Mouse (Mus musculus): Measurements from ENCODE around the gene Gpr107. TPM values are rescaled to one million over a fixed set of nuclear protein-coding genes. Genes with fewer than 3 reads are reported as not detected.

Gene Gpr107
- polyA plus RNA-seq, 1 experiment from 2014 or later: 23.6 TPM

- Histone ChIP-seq H3K9ac (no peak overlapping the region), H3K4me1 (ENCODE audit: insufficient read depth) (no peaks in the 10 kb centered on the region), H3K4me2 (no peak overlapping the region), H3K27me3 (ENCODE audit: insufficient read depth, low read length) (no peaks in the 10 kb centered on the region), H3K27ac (ENCODE audit: low read depth) (no peak overlapping the region), H3K4me3 (ENCODE audit: low read depth, low read length) (no peak overlapping the region), H3K36me3 (ENCODE audit: insufficient read depth) (peaks cover 19% of the 10 kb centered on the region; the same call in 1 of the 2 replicates), H3K9me3 (ENCODE audit: low read depth, low read length) (no peaks in the 10 kb centered on the region)
- WGBS: 80% methylated on average over 4 of the region's 4 CpGs
- DNase-seq (no peak), ATAC-seq (ENCODE audit: insufficient read depth) (no peak)
- no peak for TF ChIP-seq CTCF (IDR thresholded peaks at IDR 0.05; ENCODE audit: low read depth)
Measured at GRCm38 (mm10) chr2:31202956-31203355, 50.8 kb downstream of the Gpr107 start.

- DNase-seq (no peak), ATAC-seq (ENCODE audit: insufficient read depth) (no peak)
- H3K27ac ChIP-seq (ENCODE audit: low read depth): no peak overlapping the region
- no peaks in the 10 kb centered on the region for H3K4me1 ChIP-seq (ENCODE audit: insufficient read depth)
- no peaks in the 10 kb centered on the region for H3K9me3 ChIP-seq (ENCODE audit: low read depth, low read length)
- peaks cover 24% of the 10 kb centered on the region for H3K36me3 ChIP-seq (ENCODE audit: insufficient read depth)
- 73% methylated on average over 5 of the region's 5 CpGs for WGBS
- no peak overlapping the region for H3K9ac ChIP-seq
- no peak overlapping the region for H3K4me3 ChIP-seq (ENCODE audit: low read depth, low read length)
- TF ChIP-seq CTCF (IDR thresholded peaks at IDR 0.05; ENCODE audit: low read depth): no peak
- no peak overlapping the region for H3K4me2 ChIP-seq
- no peaks in the 10 kb centered on the region for H3K27me3 ChIP-seq (ENCODE audit: insufficient read depth, low read length)
Measured at GRCm38 (mm10) chr2:31204677-31205076, 52.6 kb downstream of the Gpr107 start.

GRCm38 (mm10) chr2:31206211-31206610 is 54.1 kb downstream of the Gpr107 start:
- H3K27ac ChIP-seq (ENCODE audit: low read depth): no peak overlapping the region
- DNase-seq (no peak), ATAC-seq (ENCODE audit: insufficient read depth) (no peak)
- no peaks in the 10 kb centered on the region for H3K4me1 ChIP-seq (ENCODE audit: insufficient read depth)
- H3K9me3 ChIP-seq (ENCODE audit: low read depth, low read length): no peaks in the 10 kb centered on the region
- H3K27me3 ChIP-seq (ENCODE audit: insufficient read depth, low read length): no peaks in the 10 kb centered on the region
- H3K4me3 ChIP-seq (ENCODE audit: low read depth, low read length): no peak overlapping the region
- H3K9ac ChIP-seq: no peak overlapping the region
- H3K36me3 ChIP-seq (ENCODE audit: insufficient read depth): peaks cover 34% of the 10 kb centered on the region
- 77% methylated on average over 4 of the region's 4 CpGs for WGBS
- TF ChIP-seq CTCF (IDR thresholded peaks at IDR 0.05; ENCODE audit: low read depth): no peak
- H3K4me2 ChIP-seq: no peak overlapping the region

- H3K4me1 ChIP-seq (ENCODE audit: insufficient read depth): no peaks in the 10 kb centered on the region
- 68% methylated on average over 8 of the region's 8 CpGs for WGBS
- H3K9ac ChIP-seq: no peak overlapping the region
- no peaks in the 10 kb centered on the region for H3K27me3 ChIP-seq (ENCODE audit: insufficient read depth, low read length)
- DNase-seq: no peak
- no peaks in the 10 kb centered on the region for H3K9me3 ChIP-seq (ENCODE audit: low read depth, low read length)
- H3K36me3 ChIP-seq (ENCODE audit: insufficient read depth): peaks cover 31% of the 10 kb centered on the region
- TF ChIP-seq CTCF (IDR thresholded peaks at IDR 0.05; ENCODE audit: low read depth): no peak
- ATAC-seq (ENCODE audit: insufficient read depth): no peak
- H3K4me3 ChIP-seq (ENCODE audit: low read depth, low read length): no peak overlapping the region
- no peak overlapping the region for H3K4me2 ChIP-seq
- no peak overlapping the region for H3K27ac ChIP-seq (ENCODE audit: low read depth)
Measured at GRCm38 (mm10) chr2:31206882-31207281, 54.8 kb downstream of the Gpr107 start.

- Histone ChIP-seq H3K4me3 (ENCODE audit: low read depth, low read length) (no peak overlapping the region), H3K4me1 (ENCODE audit: insufficient read depth) (no peaks in the 10 kb centered on the region), H3K9me3 (ENCODE audit: low read depth, low read length) (no peaks in the 10 kb centered on the region), H3K27ac (ENCODE audit: low read depth) (no peak overlapping the region), H3K36me3 (ENCODE audit: insufficient read depth) (peaks cover 33% of the 10 kb centered on the region), H3K4me2 (no peak overlapping the region), H3K9ac (no peak overlapping the region), H3K27me3 (ENCODE audit: insufficient read depth, low read length) (no peaks in the 10 kb centered on the region)
- 84% methylated on average over 13 of the region's 13 CpGs for WGBS
- no peak for TF ChIP-seq CTCF (IDR thresholded peaks at IDR 0.05; ENCODE audit: low read depth)
- DNase-seq: no peak
- no peak for ATAC-seq (ENCODE audit: insufficient read depth)
Measured at GRCm38 (mm10) chr2:31208544-31209142, 56.5 kb downstream of the Gpr107 start.

- Histone ChIP-seq H3K4me1 (ENCODE audit: insufficient read depth) (no peaks in the 10 kb centered on the region), H3K27ac (ENCODE audit: low read depth) (no peak overlapping the region), H3K36me3 (ENCODE audit: insufficient read depth) (peaks cover 41% of the 10 kb centered on the region), H3K27me3 (ENCODE audit: insufficient read depth, low read length) (no peaks in the 10 kb centered on the region), H3K9ac (no peak overlapping the region), H3K9me3 (ENCODE audit: low read depth, low read length) (no peaks in the 10 kb centered on the region), H3K4me3 (ENCODE audit: low read depth, low read length) (no peak overlapping the region), H3K4me2 (no peak overlapping the region)
- no peak for ATAC-seq (ENCODE audit: insufficient read depth)
- TF ChIP-seq CTCF (IDR thresholded peaks at IDR 0.05; ENCODE audit: low read depth): no peak
- WGBS: 87% methylated on average over 4 of the region's 4 CpGs
- no peak for DNase-seq
Measured at GRCm38 (mm10) chr2:31209525-31209924, 57.4 kb downstream of the Gpr107 start.

- no peak for ATAC-seq (ENCODE audit: insufficient read depth)
- WGBS: 72% methylated on average over 11 of the region's 11 CpGs
- no peak overlapping the region for H3K27ac ChIP-seq (ENCODE audit: low read depth)
- no peaks in the 10 kb centered on the region for H3K9me3 ChIP-seq (ENCODE audit: low read depth, low read length)
- H3K9ac ChIP-seq: no peak overlapping the region
- H3K4me3 ChIP-seq (ENCODE audit: low read depth, low read length): no peak overlapping the region
- no peak for DNase-seq
- TF ChIP-seq CTCF (IDR thresholded peaks at IDR 0.05; ENCODE audit: low read depth): no peak
- no peaks in the 10 kb centered on the region for H3K4me1 ChIP-seq (ENCODE audit: insufficient read depth)
- H3K27me3 ChIP-seq (ENCODE audit: insufficient read depth, low read length): no peaks in the 10 kb centered on the region
- H3K36me3 ChIP-seq (ENCODE audit: insufficient read depth): peaks cover 48% of the 10 kb centered on the region
- no peak overlapping the region for H3K4me2 ChIP-seq
Measured at GRCm38 (mm10) chr2:31210144-31210847, 58.2 kb downstream of the Gpr107 start.
